Mouse (Mus musculus) liver, embryonic 14.5 days (tissue): ENCODE measurements around the gene Pnrc2. TPM values are rescaled to one million over a fixed set of nuclear protein-coding genes. Genes with fewer than 3 reads are reported as not detected.

Experiments used
- ATAC-seq: fragments of 200-750 bp; cut with Nextera tagmentation; 2 replicates; pipeline ENCODE4 v1.8.0; 2017; ENCODE audit warnings: moderate number of reproducible peaks, mild to moderate bottlenecking, moderate library complexity; ENCODE audit not compliant: insufficient read depth
- DNase-seq, 3 experiments: peaks; one replicate each; pipeline ENCODE4 v3.0.0-alpha.2; 2012 to 2013; ENCODE audit warnings: low read depth in 3 of 3, low spot score in 3 of 3
- H3K27ac ChIP-seq: fragments of 300-500 bp; sonication (generic); 2 replicates; pipeline ENCODE4 v1.5.1; 2014; ENCODE audit warnings: moderate library complexity, mild to moderate bottlenecking, control low read depth, inconsistent platforms
- H3K27me3 ChIP-seq: fragments of 300-500 bp; sonication (generic); 2 replicates; pipeline ENCODE4 v1.6.1; 2014; ENCODE audit warnings: mild to moderate bottlenecking, low read length, moderate library complexity; ENCODE audit not compliant: control insufficient read depth, insufficient read depth
- H3K36me3 ChIP-seq: fragments of 300-500 bp; sonication (generic); replicated peaks from 2 replicates; pipeline ENCODE4 v1.6.1; 2014; ENCODE audit warnings: low read depth; ENCODE audit not compliant: control insufficient read depth, insufficient read depth
- H3K4me1 ChIP-seq, 2 experiments: fragments of 200-500 bp in 1 of 2; fragments of 300-500 bp in 1 of 2; sonication (generic) in 1 of 2; replicated peaks; 2 replicates each; pipeline ENCODE4 v1.6.1; 2012 to 2014; ENCODE audit warnings: antibody characterized with exemption in 1 of 2, inconsistent platforms in 1 of 2, low read length in 1 of 2; ENCODE audit not compliant: control insufficient read depth in 2 of 2, insufficient read depth in 2 of 2
- H3K4me2 ChIP-seq: fragments of 300-500 bp; sonication (generic); 2 replicates; pipeline ENCODE4 v1.6.1; 2014; ENCODE audit warnings: low read depth, mild to moderate bottlenecking, control low read depth, moderate library complexity
- H3K4me3 ChIP-seq, 2 experiments: fragments of 200-500 bp in 1 of 2; fragments of 300-500 bp in 1 of 2; sonication (generic) in 1 of 2; 2 replicates each; pipeline ENCODE4 v1.5.1; 2012 to 2014; ENCODE audit warnings: low read depth in 2 of 2, low read length in 2 of 2, mild to moderate bottlenecking in 2 of 2, control low read depth in 1 of 2, inconsistent platforms in 1 of 2, moderate library complexity in 1 of 2; ENCODE audit not compliant: insufficient read depth in 1 of 2
- H3K9ac ChIP-seq: fragments of 300-500 bp; sonication (generic); replicated peaks from 2 replicates; pipeline ENCODE4 v1.6.1; 2014; ENCODE audit warnings: mild to moderate bottlenecking, control low read depth, moderate library complexity
- H3K9me3 ChIP-seq: fragments of 300-500 bp; sonication (generic); 2 replicates; pipeline ENCODE4 v1.6.1; 2016; ENCODE audit warnings: low read length, mixed read lengths; ENCODE audit not compliant: control insufficient read depth
- CTCF ChIP-seq: IDR thresholded peaks from 2 replicates; pipeline ENCODE4 v1.5.1; 2016; ENCODE audit warnings: antibody characterized with exemption, low read depth, control low read depth
- EP300 ChIP-seq: IDR thresholded peaks from 2 replicates; pipeline ENCODE4 v1.6.1; 2016; ENCODE audit warnings: antibody characterized with exemption, low read depth
- WGBS: fragments of 180-500 bp; shearing (Covaris S2); extraction: QIAGEN DNeasy Blood & Tissue Kit; methylation state at CpG from one replicate; pipeline ENCODE4 v1.1.7; 2014; ENCODE audit not compliant: insufficient replicate concordance; 5-methylcytosine and 5-hydroxymethylcytosine counted together
- polyA plus RNA-seq, 2 experiments: library from polyadenylated mRNA; depleted of rRNA in 1 of 2; stranded (reverse) in 1 of 2; unstranded in 1 of 2; fragments of >200 nt; fragmentation: Nextera tagmentation in 1 of 2; extraction: Ambion mirVana in 1 of 2; gene quantifications; 2 replicates each; pipeline versions ENCODE4 v1.2.1 to v1.2.3; 2012 to 2014

Gene Pnrc2
- polyA plus RNA-seq, 2 experiments, result 43.4 to 80.2 TPM

GRCm38 (mm10) chr4:135886184-135886583 is 12.5 kb upstream of the Pnrc2 start:
- Histone ChIP-seq H3K4me3 (no peak overlapping the region), H3K27ac (no peak overlapping the region), H3K9me3 (no peaks in the 10 kb centered on the region), H3K27me3 (no peaks in the 10 kb centered on the region), H3K4me1 (peaks cover 0 to 6% of the 10 kb centered on the region in 2 experiments; a peak in 2 of 4 replicates), H3K9ac (no peak overlapping the region), H3K36me3 (no peaks in the 10 kb centered on the region), H3K4me2 (no peak overlapping the region)
- DNase-seq (no peak), ATAC-seq (no peak)
- no peak for TF ChIP-seq CTCF
- no peak for TF ChIP-seq EP300
- 50% methylated on average over 4 of the region's 4 CpGs for WGBS

GRCm38 (mm10) chr4:135885676-135886075 is 12.0 kb upstream of the Pnrc2 start:
- Histone ChIP-seq H3K4me1 (peaks cover 0 to 6% of the 10 kb centered on the region in 2 experiments; a peak in 2 of 4 replicates), H3K27ac (no peak overlapping the region), H3K4me2 (no peak overlapping the region), H3K9me3 (no peaks in the 10 kb centered on the region), H3K4me3 (no peak overlapping the region), H3K27me3 (no peaks in the 10 kb centered on the region), H3K9ac (no peak overlapping the region), H3K36me3 (no peaks in the 10 kb centered on the region)
- TF ChIP-seq CTCF (no peak), EP300 (no peak)
- WGBS, result 80% methylated on average over 12 of the region's 12 CpGs
- ATAC-seq (no peak), DNase-seq (no peak)

- Histone ChIP-seq H3K27me3 (no peaks in the 10 kb centered on the region), H3K9ac (no peak overlapping the region), H3K36me3 (no peaks in the 10 kb centered on the region), H3K4me2 (no peak overlapping the region), H3K9me3 (no peaks in the 10 kb centered on the region), H3K4me3 (no peak overlapping the region), H3K27ac (no peak overlapping the region), H3K4me1 (peaks cover 0 to 6% of the 10 kb centered on the region in 2 experiments; a peak in 2 of 4 replicates)
- no peak for TF ChIP-seq EP300
- no peak for TF ChIP-seq CTCF
- DNase-seq, result no peak
- WGBS, result 57% methylated on average over 6 of the region's 6 CpGs
- no peak for ATAC-seq
These were observed 10.9 kb upstream of the Pnrc2 start for GRCm38 (mm10) chr4:135884531-135884930.

GRCm38 (mm10) chr4:135883881-135884516 is 10.3 kb upstream of the Pnrc2 start:
- DNase-seq (no peak), ATAC-seq (no peak)
- H3K4me3 ChIP-seq, result no peak overlapping the region
- TF ChIP-seq EP300, result no peak
- no peak for TF ChIP-seq CTCF
- H3K4me1 ChIP-seq, result peaks cover 0 to 6% of the 10 kb centered on the region in 2 experiments; a peak in 2 of 4 replicates
- no peaks in the 10 kb centered on the region for H3K27me3 ChIP-seq
- no peaks in the 10 kb centered on the region for H3K9me3 ChIP-seq
- WGBS, result 48% methylated on average over 7 of the region's 7 CpGs
- no peaks in the 10 kb centered on the region for H3K36me3 ChIP-seq
- H3K27ac ChIP-seq, result no peak overlapping the region
- H3K4me2 ChIP-seq, result no peak overlapping the region
- H3K9ac ChIP-seq, result no peak overlapping the region

- H3K36me3 ChIP-seq, result no peaks in the 10 kb centered on the region
- 63% methylated on average over 10 of the region's 10 CpGs for WGBS
- no peaks in the 10 kb centered on the region for H3K9me3 ChIP-seq
- no peak for ATAC-seq
- no peak overlapping the region for H3K4me3 ChIP-seq
- H3K4me2 ChIP-seq, result no peak overlapping the region
- no peaks in the 10 kb centered on the region for H3K27me3 ChIP-seq
- H3K27ac ChIP-seq, result no peak overlapping the region
- peaks cover 0 to 6% of the 10 kb centered on the region in 2 experiments; a peak in 2 of 4 replicates for H3K4me1 ChIP-seq
- DNase-seq, result no peak
- H3K9ac ChIP-seq, result no peak overlapping the region
- TF ChIP-seq EP300 (no peak), CTCF (no peak)
These were observed 9.8 kb upstream of the Pnrc2 start for GRCm38 (mm10) chr4:135883401-135883851.
